Mouse (Mus musculus) ES-E14 (cell line): Measurements from ENCODE around the gene Trp53tg5. TPM values are rescaled to one million over a fixed set of nuclear protein-coding genes. Genes with fewer than 3 reads are reported as not detected.

Experiments
- DNase-seq: peaks from one replicate; pipeline ENCODE4 v3.0.0-alpha.2; 2013; ENCODE audit warnings: low read depth, low spot score
- H3K27ac ChIP-seq: 2 replicates; pipeline ENCODE4 v1.5.1; 2012; ENCODE audit warnings: low read depth, mild to moderate bottlenecking, low read length, moderate library complexity, mixed read lengths; ENCODE audit not compliant: poor library complexity, insufficient read depth, severe bottlenecking
- H3K36me3 ChIP-seq: 2 replicates; pipeline ENCODE4 v1.6.1; 2012; ENCODE audit warnings: mild to moderate bottlenecking, low read length, moderate library complexity, mixed read lengths; ENCODE audit not compliant: control insufficient read depth, poor library complexity, insufficient read depth, severe bottlenecking
- H3K4me1 ChIP-seq, 2 experiments: fragments of 150-350 bp in 1 of 2; sonication (generic) in 1 of 2; 2 replicates each; pipeline ENCODE4 v1.6.1; 2012; ENCODE audit warnings: low read length in 2 of 2, mild to moderate bottlenecking in 1 of 2, mixed read lengths in 1 of 2; ENCODE audit not compliant: control insufficient read depth in 2 of 2, insufficient read depth in 2 of 2, poor library complexity in 1 of 2
- H3K4me3 ChIP-seq, 2 experiments: fragments of 150-350 bp in 1 of 2; sonication (generic) in 1 of 2; 2 replicates each; pipeline ENCODE4 v1.5.1; 2012; ENCODE audit warnings: low read length in 2 of 2, low read depth in 1 of 2, mild to moderate bottlenecking in 1 of 2, mixed read lengths in 1 of 2; ENCODE audit not compliant: insufficient read depth in 1 of 2, poor library complexity in 1 of 2, severe bottlenecking in 1 of 2
- H3K9ac ChIP-seq: 2 replicates; pipeline ENCODE4 v1.6.1; 2012; ENCODE audit warnings: low read depth, mild to moderate bottlenecking, low read length, mixed read lengths; ENCODE audit not compliant: poor library complexity, insufficient read depth, severe bottlenecking
- H3K9me3 ChIP-seq: fragments of 150-350 bp; sonication (generic); 2 replicates; pipeline ENCODE4 v1.6.1; 2012; ENCODE audit warnings: low read depth, mild to moderate bottlenecking, low read length; ENCODE audit not compliant: control insufficient read depth, insufficient read depth
- CHD2 ChIP-seq: IDR thresholded peaks from 2 replicates; pipeline ENCODE4 v1.6.1; 2014; ENCODE audit warnings: mild to moderate bottlenecking, low read depth, low read length, inconsistent platforms
- HCFC1 ChIP-seq: IDR thresholded peaks from 2 replicates; pipeline ENCODE4 v1.6.1; 2012; ENCODE audit warnings: low read length, inconsistent platforms, borderline replicate concordance; ENCODE audit not compliant: insufficient read depth
- MAFK ChIP-seq: IDR thresholded peaks from 2 replicates; pipeline ENCODE4 v1.6.1; 2014; ENCODE audit warnings: mild to moderate bottlenecking, low read depth, low read length, inconsistent platforms; ENCODE audit not compliant: insufficient read depth
- ZC3H11A ChIP-seq: IDR thresholded peaks from 2 replicates; pipeline ENCODE4 v1.6.1; 2012; ENCODE audit warnings: low read depth, mild to moderate bottlenecking, inconsistent platforms, low read length, borderline replicate concordance
- ZNF384 ChIP-seq: IDR thresholded peaks from 2 replicates; pipeline ENCODE4 v1.6.1; 2012; ENCODE audit warnings: low read depth, low read length, inconsistent platforms
- in situ Hi-C, 2 experiments: fragments of 600-800 bp; cut with MboI; formaldehyde crosslinking; loops; one replicate each; pipeline ENCODE4 v1.15.1; 2025; ENCODE audit warnings: low sequenced_read_pairs in 2 of 2, inconsistent platforms in 1 of 2; ENCODE audit not compliant: unreplicated experiment in 2 of 2
- total RNA-seq: library from RNA; depleted of rRNA; stranded (reverse); fragments of 300-350 nt; gene quantifications from 2 replicates; pipeline ENCODE4 v1.2.3, GENCODE M21; 2012

Trp53tg5 gene
- total RNA-seq, 1 experiment, result 0.22 TPM

DNA sequence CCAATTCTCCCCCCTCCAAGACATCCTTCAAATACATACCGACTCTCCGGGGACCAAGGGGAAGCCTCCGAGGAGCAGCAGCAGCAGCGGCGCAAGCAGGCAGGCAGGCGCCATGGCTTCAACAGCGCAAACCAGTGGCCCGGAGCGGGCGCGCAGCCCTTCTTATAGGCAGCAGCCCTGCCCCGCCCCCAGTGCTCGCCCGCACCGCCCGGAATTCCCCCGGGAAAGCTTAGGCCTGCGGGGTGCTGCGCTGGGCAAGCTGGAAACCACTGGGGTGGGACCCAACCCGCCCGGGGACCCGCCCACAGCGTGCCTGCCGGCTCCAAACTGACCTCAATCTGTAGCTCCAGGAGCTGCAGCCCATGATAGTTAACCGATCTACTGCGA lies 30.5 kb downstream of the Trp53tg5 start:
- peak; percentile 74 for DNase-seq
- peak overlapping the region; percentile 24; the same call in 1 of the 2 replicates for H3K27ac ChIP-seq
- peaks cover 5 to 32% of the 10 kb centered on the region in 2 experiments for H3K4me1 ChIP-seq
- TF ChIP-seq HCFC1 (peak; percentile 54; the same call in 1 of the 2 replicates), MAFK (no peak)
- H3K9me3 ChIP-seq, result no peaks in the 10 kb centered on the region
- in situ Hi-C loops, result no loop called here
- peaks cover 3% of the 10 kb centered on the region; the same call in 1 of the 2 replicates for H3K36me3 ChIP-seq
- peak overlapping the region; percentile 78 to 92 for H3K4me3 ChIP-seq
- peak overlapping the region; percentile 67 for H3K9ac ChIP-seq

GRCm38 (mm10) chr2:164442315-164443050 lies 31.0 kb downstream of the Trp53tg5 start:
- Histone ChIP-seq H3K27ac (0 out of 2 replicates have a peak overlapping the region, but pooled peaks have one; percentile 24), H3K9me3 (no peaks in the 10 kb centered on the region), H3K36me3 (peaks cover 3% of the 10 kb centered on the region; the same call in 1 of the 2 replicates), H3K4me3 (peak overlapping the region; percentile 78 to 92), H3K9ac (peak overlapping the region; percentile 67), H3K4me1 (peaks cover 5 to 36% of the 10 kb centered on the region in 2 experiments)
- in situ Hi-C loops, result no loop called here
- no peak for TF ChIP-seq ZC3H11A
- no peak for TF ChIP-seq CHD2
- TF ChIP-seq ZNF384, result no peak
- TF ChIP-seq HCFC1, result no peak
- TF ChIP-seq MAFK, result no peak
- no peak for DNase-seq

DNA sequence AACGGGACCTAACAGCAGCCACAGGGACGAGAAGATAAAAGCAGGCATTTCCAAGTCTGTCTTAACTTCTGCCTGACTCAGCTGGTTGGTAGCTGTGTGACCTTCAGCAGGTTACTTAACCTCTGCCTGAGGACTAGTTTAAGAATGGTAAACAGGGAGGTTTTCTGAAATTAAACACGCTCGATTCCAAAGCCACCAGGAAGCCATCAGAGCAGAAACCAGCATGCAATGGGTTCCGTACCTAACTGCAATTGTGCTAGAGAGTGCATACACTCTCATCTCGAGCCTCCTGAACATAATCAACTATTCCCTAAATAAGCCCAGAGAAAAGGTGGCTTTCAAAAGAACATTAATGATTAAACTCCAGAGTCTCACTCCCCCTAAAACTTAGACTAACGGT lies 31.8 kb downstream of the Trp53tg5 start:
- Histone ChIP-seq H3K9ac (peak overlapping the region; percentile 26), H3K36me3 (peaks cover 3% of the 10 kb centered on the region; the same call in 1 of the 2 replicates), H3K4me1 (peaks cover 5 to 42% of the 10 kb centered on the region in 2 experiments), H3K4me3 (peak overlapping the region; percentile 78 to 92), H3K27ac (no peak overlapping the region), H3K9me3 (no peaks in the 10 kb centered on the region)
- TF ChIP-seq MAFK (no peak), ZC3H11A (no peak), CHD2 (no peak), HCFC1 (no peak), ZNF384 (no peak)
- in situ Hi-C loops, result no loop called here
- no peak for DNase-seq

- H3K36me3 ChIP-seq, result peaks cover 3% of the 10 kb centered on the region; the same call in 1 of the 2 replicates
- no peak for DNase-seq
- H3K4me1 ChIP-seq, result peaks cover 5 to 47% of the 10 kb centered on the region in 2 experiments
- in situ Hi-C loops, result no loop called here
- TF ChIP-seq HCFC1 (no peak), ZNF384 (no peak), CHD2 (no peak), MAFK (no peak), ZC3H11A (no peak)
- peak overlapping the region; percentile 26 for H3K9ac ChIP-seq
- no peaks in the 10 kb centered on the region for H3K9me3 ChIP-seq
- no peak overlapping the region for H3K27ac ChIP-seq
- peak overlapping the region in 1 of 2 experiments; percentile 78; a peak in 3 of 4 replicates for H3K4me3 ChIP-seq
Observed at GRCm38 (mm10) chr2:164441155-164441554, 32.4 kb downstream of the Trp53tg5 start.
